In the genomic region with DNA sequence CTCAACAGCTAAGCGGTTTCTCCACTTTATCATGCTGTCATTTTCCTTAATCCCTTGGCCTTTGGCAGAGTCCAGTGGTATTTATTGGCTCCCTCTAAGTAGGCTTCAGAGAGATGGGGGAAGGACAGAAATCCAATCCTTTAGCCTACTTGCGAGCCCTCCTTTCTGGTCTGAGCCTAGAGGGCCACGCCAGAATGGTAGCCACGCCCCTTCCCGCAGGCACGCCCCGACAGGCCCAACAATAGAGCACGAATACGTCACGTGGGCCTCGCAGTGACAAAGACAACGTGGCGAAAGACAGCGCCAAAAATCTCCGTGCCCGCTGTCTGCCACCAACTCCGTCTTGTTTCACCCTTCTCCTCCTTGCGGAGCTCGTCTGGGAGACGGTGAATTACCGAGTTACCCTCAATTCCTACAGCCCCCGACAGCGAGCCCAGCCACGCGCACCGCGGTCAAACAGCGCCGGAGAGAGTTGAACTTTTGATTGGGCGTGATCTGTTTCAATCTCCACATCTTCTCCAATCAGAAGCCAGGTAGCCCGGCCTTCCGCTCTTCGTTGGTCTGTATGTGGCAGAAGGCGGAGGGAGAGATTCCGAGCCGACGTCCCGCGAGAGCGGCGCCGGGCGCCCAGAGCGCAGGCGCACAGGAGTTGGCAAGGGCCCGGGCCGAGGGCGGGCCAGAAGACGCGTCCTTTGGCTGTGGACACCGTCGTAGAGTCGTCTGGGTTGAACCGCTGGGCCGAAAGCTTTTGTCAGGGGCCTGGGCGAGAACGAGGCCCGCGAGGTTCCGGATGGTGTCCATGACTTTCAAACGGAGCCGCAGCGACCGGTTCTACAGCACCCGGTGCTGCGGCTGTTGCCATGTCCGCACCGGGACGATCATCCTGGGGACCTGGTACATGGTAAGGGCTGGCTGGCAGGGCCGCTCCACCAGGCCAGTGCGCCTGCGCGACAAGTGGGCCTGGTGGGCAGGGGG, we compare ENCODE assay signal across 8 mouse cellular contexts. TPM values are rescaled to one million over a fixed set of nuclear protein-coding genes. Genes with fewer than 3 reads are reported as not detected.
DNase-seq lines count a peak whose midpoint lies in the region; ATAC-seq and TF ChIP-seq lines count a peak whose summit lies in the region.

A gene (plus strand): TSS at position 271 of the 975 bp plus-strand sequence.

- H3K27ac ChIP-seq in heart, embryonic 12.5 days (ENCODE audit: poor library complexity, severe bottlenecking): peak within 1 kb of the TSS; percentile 97
- peak within 1 kb of the TSS; percentile 99 for H3K27ac ChIP-seq in kidney, postnatal 0 days
- H3K27ac ChIP-seq in liver, embryonic 11.5 days (ENCODE audit: low read depth, low read length): peak within 1 kb of the TSS; percentile 90
- peak within 1 kb of the TSS; percentile 97 for H3K27ac ChIP-seq in stomach, embryonic 14.5 days (ENCODE audit: low read length)

- H3K4me3 ChIP-seq in heart, embryonic 12.5 days: peak within 1 kb of the TSS; percentile 75
- H3K4me3 ChIP-seq in kidney, postnatal 0 days (replicated peaks; ENCODE audit: low read depth, low read length): peak within 1 kb of the TSS; percentile 81
- H3K4me3 ChIP-seq in liver, embryonic 11.5 days (ENCODE audit: low read depth, low read length): peak within 1 kb of the TSS; percentile 76
- peak within 1 kb of the TSS; percentile 66 for H3K4me3 ChIP-seq in stomach, embryonic 14.5 days (ENCODE audit: low read depth, low read length)

- WGBS in heart, embryonic 12.5 days: under 1% methylated on average over 73 of the region's 73 CpGs
- under 1% methylated on average over 73 of the region's 73 CpGs for WGBS in kidney, postnatal 0 days
- under 1% methylated on average over 73 of the region's 73 CpGs for WGBS in liver, embryonic 11.5 days
- WGBS in stomach, embryonic 14.5 days: under 1% methylated on average over 73 of the region's 73 CpGs

- peak within 1 kb of the TSS; percentile 95 for H3K4me2 ChIP-seq in heart, embryonic 12.5 days
- H3K4me2 ChIP-seq in kidney, postnatal 0 days (ENCODE audit: low read length): peak within 1 kb of the TSS; percentile 85
- H3K4me2 ChIP-seq in liver, embryonic 11.5 days: peak within 1 kb of the TSS; percentile 72
- peak within 1 kb of the TSS; percentile 57 for H3K4me2 ChIP-seq in stomach, embryonic 14.5 days (replicated peaks; ENCODE audit: low read depth, low read length)

- H3K36me3 ChIP-seq in heart, embryonic 12.5 days: peaks cover 7% of the 10 kb centered on the region
- 0 out of 2 replicates have a peak, but pooled peaks cover 5% of the 10 kb centered on the region for H3K36me3 ChIP-seq in kidney, postnatal 0 days (ENCODE audit: insufficient read depth, low read length)
- 0 out of 2 replicates have a peak, but pooled peaks cover 4% of the 10 kb centered on the region for H3K36me3 ChIP-seq in liver, embryonic 11.5 days (ENCODE audit: control insufficient read depth, insufficient read depth, low read length)
- H3K36me3 ChIP-seq in stomach, embryonic 14.5 days (ENCODE audit: control insufficient read depth, insufficient read depth, low read length): peaks cover 3% of the 10 kb centered on the region; the same call in 1 of the 2 replicates

- no peak for TF ChIP-seq CTCF in kidney, postnatal 0 days (IDR thresholded peaks at IDR 0.05; ENCODE audit: low read depth)

- H3K27me3 ChIP-seq in heart, embryonic 12.5 days (replicated peaks): no peaks in the 10 kb centered on the region
- no peaks in the 10 kb centered on the region for H3K27me3 ChIP-seq in kidney, postnatal 0 days (ENCODE audit: insufficient read depth, low read length)
- no peaks in the 10 kb centered on the region for H3K27me3 ChIP-seq in liver, embryonic 11.5 days (replicated peaks; ENCODE audit: control insufficient read depth, insufficient read depth, low read length)
- no peaks in the 10 kb centered on the region for H3K27me3 ChIP-seq in stomach, embryonic 14.5 days (ENCODE audit: control insufficient read depth, insufficient read depth, low read length)

- H3K9ac ChIP-seq in heart, embryonic 12.5 days: peak within 1 kb of the TSS; percentile 87
- peak within 1 kb of the TSS; percentile 86 for H3K9ac ChIP-seq in kidney, postnatal 0 days (ENCODE audit: low read depth, low read length)
- peak within 1 kb of the TSS; percentile 77 for H3K9ac ChIP-seq in liver, embryonic 11.5 days (ENCODE audit: low read depth, low read length)
- peak within 1 kb of the TSS; percentile 94 for H3K9ac ChIP-seq in stomach, embryonic 14.5 days (replicated peaks; ENCODE audit: low read depth, low read length)

- peak; percentile 89 for ATAC-seq in erythroid progenitor cell, adult 5-6 weeks (replicated peaks; ENCODE audit: low FRiP score, poor library complexity, severe bottlenecking)
- peak; percentile 98 for ATAC-seq in heart, embryonic 12.5 days (ENCODE audit: insufficient number of reproducible peaks, low FRiP score)
- ATAC-seq in kidney, postnatal 0 days (replicated peaks; ENCODE audit: low FRiP score, low read depth): peak; percentile 98
- ATAC-seq in liver, embryonic 11.5 days (replicated peaks; ENCODE audit: low FRiP score): peak; percentile 96
- peak; percentile 98 for ATAC-seq in stomach, embryonic 14.5 days (ENCODE audit: insufficient number of reproducible peaks, insufficient read depth, low FRiP score, low read depth)

- peaks cover 30% of the 10 kb centered on the region for H3K4me1 ChIP-seq in heart, embryonic 12.5 days (replicated peaks)
- H3K4me1 ChIP-seq in kidney, postnatal 0 days (replicated peaks; ENCODE audit: insufficient read depth, low read length): peaks cover 13% of the 10 kb centered on the region; the same call in 1 of the 2 replicates
- H3K4me1 ChIP-seq in liver, embryonic 11.5 days (replicated peaks; ENCODE audit: control insufficient read depth, insufficient read depth, low read length): peaks cover 14% of the 10 kb centered on the region
- H3K4me1 ChIP-seq in stomach, embryonic 14.5 days (ENCODE audit: control insufficient read depth, insufficient read depth, low read length): peaks cover 20% of the 10 kb centered on the region

- no peaks in the 10 kb centered on the region for H3K9me3 ChIP-seq in heart, embryonic 12.5 days (replicated peaks)
- H3K9me3 ChIP-seq in kidney, postnatal 0 days (replicated peaks; ENCODE audit: low read length): no peaks in the 10 kb centered on the region
- no peaks in the 10 kb centered on the region for H3K9me3 ChIP-seq in liver, embryonic 11.5 days (ENCODE audit: control insufficient read depth, low read length)
- no peaks in the 10 kb centered on the region for H3K9me3 ChIP-seq in stomach, embryonic 14.5 days (ENCODE audit: control insufficient read depth, low read depth, low read length)

- peak; percentile 99 for DNase-seq in CD4-positive helper T cell, adult 2 months (ENCODE audit: low read depth, low spot score)
- peak; percentile 97 for DNase-seq in brain, embryonic 18.5 days (ENCODE audit: low read depth, low spot score)
- peak; percentile 99 for DNase-seq in kidney, postnatal 0 days (ENCODE audit: low spot score)
- peak; percentile 94 for DNase-seq in liver, embryonic 11.5 days (ENCODE audit: low spot score)
- peak; percentile 98 for DNase-seq in naive thymus-derived CD4-positive, alpha-beta T cell, adult 2 months (ENCODE audit: low read depth)

RNA-seq across cellular contexts. Expression of the gene that starts here (rescaled TPM):
- total RNA-seq in erythroid progenitor cell, adult 5-6 weeks (2015; ENCODE audit: low replicate concordance): 102 and 129 TPM in 2 replicates
- 123 and 145 TPM in 2 replicates for total RNA-seq in erythroid progenitor cell, adult 5-6 weeks (2017; ENCODE audit: low replicate concordance)
- polyA plus RNA-seq in heart, embryonic 12.5 days (2016; fragmentation: Nextera tagmentation; extraction: Ambion mirVana): 295 and 302 TPM in 2 replicates
- polyA plus RNA-seq in kidney, postnatal 0 days (2015; fragmentation: Nextera tagmentation; extraction: Ambion mirVana): 446 and 479 TPM in 2 replicates
- polyA plus RNA-seq in liver, embryonic 11.5 days (2014; fragmentation: Nextera tagmentation; extraction: Ambion mirVana): 128 and 129 TPM in 2 replicates
- polyA plus RNA-seq in stomach, embryonic 14.5 days (2014; fragmentation: Nextera tagmentation; extraction: Ambion mirVana): 148 and 186 TPM in 2 replicates

Comparison
In these comparisons a context has a peak if more than half of its experiments do, and no peak if none do; other contexts are left out.
1. Peak in every context shown above with its lines: DNase-seq, ATAC-seq, H3K4me3 ChIP-seq and H3K27ac ChIP-seq.